Mouse (Mus musculus) heart, postnatal 0 days (tissue): ENCODE measurements around the gene Mark2. TPM values are rescaled to one million over a fixed set of nuclear protein-coding genes. Genes with fewer than 3 reads are reported as not detected.
A peak's percentile ranks its signal among the peaks of the same experiment; 100 is the strongest.

ENCODE experiments used
- ATAC-seq: fragments of 200-750 bp; cut with Nextera tagmentation; 2 replicates; pipeline ENCODE4 v1.8.0; 2017; ENCODE audit warnings: low read depth, moderate number of reproducible peaks, moderate library complexity; ENCODE audit not compliant: insufficient read depth
- DNase-seq: peaks from one replicate; pipeline ENCODE4 v3.0.0-alpha.2; 2016; ENCODE audit warnings: low spot score
- H3K27ac ChIP-seq: fragments of 300-500 bp; sonication (generic); 2 replicates; pipeline ENCODE4 v1.5.1; 2014; ENCODE audit warnings: low read depth, mild to moderate bottlenecking
- H3K27me3 ChIP-seq: fragments of 300-500 bp; sonication (generic); 2 replicates; pipeline ENCODE4 v1.6.1; 2014; ENCODE audit warnings: low read length, mixed read lengths; ENCODE audit not compliant: control insufficient read depth, insufficient read depth
- H3K36me3 ChIP-seq: fragments of 300-500 bp; sonication (generic); replicated peaks from 2 replicates; pipeline ENCODE4 v1.6.1; 2014; ENCODE audit warnings: low read length, mixed read lengths; ENCODE audit not compliant: control insufficient read depth, insufficient read depth
- H3K4me1 ChIP-seq: fragments of 300-500 bp; sonication (generic); 2 replicates; pipeline ENCODE4 v1.6.1; 2014; ENCODE audit warnings: antibody characterized with exemption; ENCODE audit not compliant: control insufficient read depth, insufficient read depth
- H3K4me2 ChIP-seq: fragments of 300-500 bp; sonication (generic); 2 replicates; pipeline ENCODE4 v1.6.1; 2014; ENCODE audit warnings: low read depth, mild to moderate bottlenecking, low read length, moderate library complexity
- H3K4me3 ChIP-seq: fragments of 300-500 bp; sonication (generic); 2 replicates; pipeline ENCODE4 v1.5.1; 2014; ENCODE audit warnings: low read depth, low read length
- H3K9ac ChIP-seq: fragments of 300-500 bp; sonication (generic); replicated peaks from 2 replicates; pipeline ENCODE4 v1.6.1; 2014; ENCODE audit warnings: low read depth, low read length, mixed read lengths
- H3K9me3 ChIP-seq: fragments of 300-500 bp; sonication (generic); replicated peaks from 2 replicates; pipeline ENCODE4 v1.6.1; 2016; ENCODE audit warnings: low read length; ENCODE audit not compliant: control insufficient read depth
- CTCF ChIP-seq: IDR thresholded peaks from 2 replicates; pipeline ENCODE4 v1.5.1; 2016; ENCODE audit warnings: antibody characterized with exemption, control low read depth, low read depth
- EP300 ChIP-seq: IDR thresholded peaks from 2 replicates; pipeline ENCODE4 v1.6.1; 2016; ENCODE audit warnings: antibody characterized with exemption, low read depth
- WGBS: fragments of 180-500 bp; shearing (Covaris S2); extraction: QIAGEN DNeasy Blood & Tissue Kit; methylation state at CpG from one replicate; pipeline ENCODE4 v1.1.7; 2014; 5-methylcytosine and 5-hydroxymethylcytosine counted together
- polyA plus RNA-seq: library from polyadenylated mRNA; unstranded; fragments of >200 nt; fragmentation: Nextera tagmentation; extraction: Ambion mirVana; gene quantifications from 2 replicates; pipeline ENCODE4 v1.2.1, GENCODE M21; 2015
- total RNA-seq: library from RNA; depleted of rRNA; stranded (reverse); fragments of >200 nt; gene quantifications from 2 replicates; pipeline ENCODE4 v1.2.3, GENCODE M21; 2014; ENCODE audit warnings: low replicate concordance

The Mark2 gene
- total and polyA plus RNA-seq, 2 experiments from 2014 or later: 17.8 to 35.2 TPM

DNA sequence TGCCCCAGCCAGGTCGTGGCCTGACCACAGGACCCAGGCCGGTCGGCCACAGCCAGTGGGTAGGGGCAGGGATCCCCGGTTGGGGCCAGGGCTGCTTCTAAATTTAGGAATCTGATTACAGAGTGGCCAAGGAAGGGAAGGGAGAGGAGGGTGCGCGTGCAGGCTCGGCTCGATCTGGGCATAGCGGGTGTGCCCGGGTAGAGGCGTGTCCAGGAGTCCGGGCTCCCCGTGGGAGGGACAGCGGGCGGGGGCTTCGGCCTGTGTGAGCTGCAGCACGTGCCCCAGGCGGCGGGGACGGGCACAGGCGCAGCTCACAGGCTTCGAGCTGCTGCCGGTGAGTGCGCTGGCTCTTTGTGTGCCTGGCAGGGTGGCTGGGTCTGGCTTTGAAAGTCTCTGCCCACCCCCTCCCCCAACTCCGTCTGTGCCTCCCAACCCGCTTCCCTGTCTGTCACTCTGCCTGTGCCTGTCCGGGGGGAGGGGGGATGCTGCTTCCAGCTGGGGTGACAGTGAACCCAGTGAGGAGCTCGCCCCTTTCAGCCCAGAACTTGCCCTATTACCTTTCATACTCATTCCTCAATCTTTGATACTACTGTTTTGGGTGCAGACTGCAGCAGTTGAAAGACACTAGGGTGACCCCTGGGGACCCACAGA is 74.4 kb downstream of the Mark2 start, which contains the start of gene Rcor2:
Gene Rcor2, plus strand, starts transcription at position 235 of the 651 bp plus-strand sequence.
- H3K4me3 ChIP-seq: peak within 1 kb of the TSS; percentile 69
- peak within 1 kb of the TSS; percentile 93 for H3K27ac ChIP-seq
- 5% methylated on average over 26 of the region's 28 CpGs for WGBS
- ATAC-seq (peak; percentile 76), DNase-seq (peak; percentile 88)
- peak within 1 kb of the TSS; percentile 64 for H3K9ac ChIP-seq
- H3K4me2 ChIP-seq: peak within 1 kb of the TSS; percentile 95
- H3K27me3 ChIP-seq: no peaks in the 10 kb centered on the region
- H3K4me1 ChIP-seq: peaks cover 42% of the 10 kb centered on the region
- TF ChIP-seq EP300 (peak; percentile 26; the same call in 1 of the 2 replicates), CTCF (no peak)
- H3K9me3 ChIP-seq: no peaks in the 10 kb centered on the region
- H3K36me3 ChIP-seq: peaks cover 18% of the 10 kb centered on the region

DNA sequence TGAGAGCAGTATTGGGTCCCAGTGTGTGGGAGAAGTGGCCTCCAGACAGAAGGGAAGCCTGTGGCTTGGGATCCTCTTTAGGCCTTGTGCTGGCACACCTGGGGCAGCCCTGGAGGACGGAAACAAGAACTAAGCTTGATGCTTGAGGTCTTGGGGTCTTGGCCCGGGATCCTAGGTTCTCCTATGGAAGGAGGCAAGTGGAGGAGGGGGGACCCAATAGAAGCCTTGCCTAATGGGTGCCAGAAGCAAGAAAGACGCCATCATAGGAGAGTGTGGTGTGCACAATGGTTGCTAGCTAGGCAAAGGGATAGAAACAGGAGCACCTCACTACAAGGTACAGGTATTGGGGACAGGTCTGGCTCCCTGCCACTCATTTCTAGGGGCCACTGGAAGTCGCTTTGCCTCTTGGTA is 75.2 kb downstream of the Mark2 start:
- 62% methylated on average over 4 of the region's 4 CpGs for WGBS
- Histone ChIP-seq H3K27me3 (no peaks in the 10 kb centered on the region), H3K4me3 (no peak overlapping the region), H3K27ac (peak overlapping the region; percentile 93), H3K9ac (0 out of 2 replicates have a peak overlapping the region, but pooled peaks have one; percentile 5), H3K4me2 (no peak overlapping the region), H3K4me1 (peaks cover 42% of the 10 kb centered on the region), H3K9me3 (no peaks in the 10 kb centered on the region), H3K36me3 (peaks cover 12% of the 10 kb centered on the region)
- ATAC-seq (no peak), DNase-seq (no peak)
- TF ChIP-seq EP300 (no peak), CTCF (no peak)

DNA sequence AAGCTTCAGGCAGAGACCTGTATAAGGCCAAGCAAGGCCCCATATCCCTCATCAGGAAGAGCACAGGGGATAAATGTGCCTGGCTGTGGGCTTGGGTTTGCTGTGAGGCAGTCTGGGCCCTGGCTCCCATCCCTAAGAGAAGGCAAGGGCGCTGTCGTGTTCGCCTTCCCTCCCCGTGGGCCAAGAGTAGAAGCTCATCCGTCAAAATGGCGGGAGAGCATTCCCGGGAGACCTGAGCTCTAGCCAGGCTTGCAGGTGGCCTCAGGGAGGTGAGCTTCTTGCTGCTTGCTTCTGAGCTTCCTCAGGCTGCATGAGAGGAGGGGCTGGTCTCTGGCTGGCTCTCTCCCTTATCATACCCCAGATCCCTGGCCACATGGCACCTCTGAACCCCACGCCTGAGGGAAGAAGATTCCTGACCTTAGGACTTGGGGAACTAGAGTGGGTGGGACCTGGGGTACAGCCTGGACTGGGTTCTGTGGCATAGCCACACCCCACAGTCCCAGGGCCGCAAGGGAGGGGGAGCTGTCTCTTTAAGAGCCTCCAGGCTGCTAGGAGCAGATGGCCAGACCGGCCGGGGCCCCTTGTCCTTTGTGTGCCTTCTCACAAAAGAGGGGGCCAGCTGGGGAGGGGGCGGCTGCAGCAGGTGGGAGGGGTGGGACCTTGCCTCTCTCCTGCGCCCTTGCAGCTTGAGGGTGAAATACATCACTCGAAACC is 76.0 kb downstream of the Mark2 start:
- TF ChIP-seq EP300 (no peak), CTCF (peak; percentile 6; the same call in 1 of the 2 replicates)
- Histone ChIP-seq H3K9ac (0 out of 2 replicates have a peak overlapping the region, but pooled peaks have one; percentile 5), H3K9me3 (no peaks in the 10 kb centered on the region), H3K27me3 (no peaks in the 10 kb centered on the region), H3K4me3 (no peak overlapping the region), H3K36me3 (peaks cover 4% of the 10 kb centered on the region), H3K27ac (peak overlapping the region; percentile 93), H3K4me2 (no peak overlapping the region), H3K4me1 (peaks cover 42% of the 10 kb centered on the region)
- no peak for ATAC-seq
- WGBS: 23% methylated on average over 14 of the region's 14 CpGs
- DNase-seq: no peak

DNA sequence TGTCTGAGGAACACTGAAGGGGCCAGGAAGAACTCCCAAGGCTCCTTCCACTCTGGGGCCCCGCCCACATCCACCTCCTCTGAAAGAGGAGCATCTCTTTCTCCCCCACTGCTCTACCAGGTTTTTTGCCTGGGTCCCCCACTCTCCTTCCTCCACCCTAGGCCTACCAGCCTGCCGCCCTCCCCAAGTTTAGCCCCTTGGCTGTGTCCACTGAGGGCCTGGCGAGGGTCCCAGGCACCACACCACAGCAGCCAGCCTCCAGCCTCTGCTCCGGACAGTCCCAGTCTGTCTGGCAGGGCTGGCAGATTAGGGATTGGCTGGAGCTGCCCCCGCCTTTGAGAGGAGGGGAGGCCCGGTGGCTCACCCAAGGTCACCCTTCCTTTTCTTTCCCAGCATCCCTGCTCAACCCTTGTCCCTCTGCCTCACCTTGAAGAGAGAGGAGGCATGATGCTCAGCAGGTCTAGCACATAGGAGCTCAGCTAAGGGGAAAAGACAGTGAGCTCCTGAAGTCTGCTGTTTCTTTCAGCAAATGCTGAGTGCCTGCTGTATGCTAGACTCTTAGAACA is 76.8 kb downstream of the Mark2 start:
- Histone ChIP-seq H3K36me3 (no peaks in the 10 kb centered on the region), H3K4me2 (peak overlapping the region; percentile 5; the same call in 1 of the 2 replicates), H3K27me3 (no peaks in the 10 kb centered on the region), H3K9ac (no peak overlapping the region), H3K27ac (peak overlapping the region; percentile 93), H3K9me3 (no peaks in the 10 kb centered on the region), H3K4me3 (no peak overlapping the region), H3K4me1 (peaks cover 39% of the 10 kb centered on the region)
- TF ChIP-seq CTCF (no peak), EP300 (no peak)
- DNase-seq (peak; percentile 59), ATAC-seq (peak; percentile 30)
- WGBS: 25% methylated on average over 6 of the region's 6 CpGs

DNA sequence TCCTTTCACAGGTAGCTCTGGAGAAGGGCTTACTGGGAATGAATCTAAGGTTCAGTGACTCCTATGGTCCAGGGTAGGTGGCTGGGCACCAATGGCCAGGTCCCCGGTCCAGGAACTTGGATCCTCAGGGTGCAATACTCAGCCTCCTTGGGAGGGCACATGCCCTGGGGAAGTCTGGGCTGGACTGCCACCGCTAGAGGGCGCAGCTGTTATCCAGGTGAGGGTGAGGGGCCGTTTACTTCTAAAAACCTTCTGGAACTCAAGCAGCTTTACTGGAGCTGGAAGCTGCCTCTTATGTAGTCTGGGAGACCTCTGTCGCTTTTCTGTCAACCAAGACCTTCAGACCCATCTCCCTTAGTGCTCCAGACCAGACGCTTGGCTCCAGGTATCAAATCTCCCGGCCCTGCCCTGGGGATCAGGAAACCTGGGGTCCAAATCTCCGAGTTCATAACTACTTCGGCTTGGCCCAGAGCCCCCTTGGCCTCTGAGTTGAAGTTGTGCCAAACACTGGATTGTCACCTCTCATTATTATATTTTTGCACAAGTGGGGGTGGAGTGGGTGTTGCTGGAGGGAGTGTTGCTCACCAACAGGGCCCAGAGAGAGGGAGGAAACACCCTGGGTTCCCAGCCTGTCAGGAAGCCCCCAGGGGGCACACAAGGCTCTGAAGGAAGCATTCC is 77.4 kb downstream of the Mark2 start:
- TF ChIP-seq EP300 (no peak), CTCF (peak; percentile 84)
- peak; percentile 70 for DNase-seq
- WGBS: 10% methylated on average over 9 of the region's 9 CpGs
- peak overlapping the region; percentile 5; the same call in 1 of the 2 replicates for H3K4me2 ChIP-seq
- peaks cover 33% of the 10 kb centered on the region for H3K4me1 ChIP-seq
- H3K9ac ChIP-seq: no peak overlapping the region
- H3K4me3 ChIP-seq: no peak overlapping the region
- H3K27me3 ChIP-seq: no peaks in the 10 kb centered on the region
- no peaks in the 10 kb centered on the region for H3K9me3 ChIP-seq
- H3K27ac ChIP-seq: peak overlapping the region; percentile 93
- no peak for ATAC-seq
- no peaks in the 10 kb centered on the region for H3K36me3 ChIP-seq
